Mouse (Mus musculus): ENCODE results near the gene Dck. TPM values are rescaled to one million over a fixed set of nuclear protein-coding genes. Genes with fewer than 3 reads are reported as not detected.
A peak's percentile ranks its signal among the peaks of the same experiment; 100 is the strongest.
"Not testable (repeated sequence)": the region's sequence is repeated elsewhere in the genome, so short reads cannot be mapped to it uniquely, and the experiment has no call there.

The Dck gene
- polyA plus RNA-seq, 1 experiment from 2014 or later = 43.6 TPM

DNA sequence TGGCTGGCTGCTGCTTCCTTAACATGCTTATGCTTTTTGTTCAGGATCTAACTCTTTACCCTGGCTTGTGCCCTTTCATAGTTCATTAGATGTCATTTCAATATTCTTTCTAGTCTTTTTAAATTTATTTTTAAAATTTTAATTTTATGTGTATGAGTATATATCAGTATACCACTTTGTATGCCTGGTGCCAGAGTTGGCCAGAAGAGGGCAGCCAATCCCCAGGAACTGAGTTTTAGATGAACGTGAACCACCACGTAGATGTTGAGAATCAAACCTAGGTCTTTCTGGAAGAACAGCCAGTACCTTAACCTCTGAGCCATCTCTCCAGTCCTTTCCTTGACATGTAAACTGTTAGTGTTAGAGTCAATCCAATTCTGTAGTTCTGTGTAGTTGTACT, 30.0 kb upstream of the Dck start:
- no peak for ATAC-seq
- no peak overlapping the region for H3K4me2 ChIP-seq (ENCODE audit: low read length)
- H3K9me3 ChIP-seq (replicated peaks; ENCODE audit: control insufficient read depth, low read length, poor library complexity, severe bottlenecking) = no peaks in the 10 kb centered on the region
- H3K4me3 ChIP-seq (ENCODE audit: low read depth, low read length) = no peak overlapping the region
- H3K9ac ChIP-seq (ENCODE audit: low read depth, low read length) = no peak overlapping the region
- H3K4me1 ChIP-seq (ENCODE audit: control insufficient read depth, insufficient read depth, low read length) = no peaks in the 10 kb centered on the region
- no peaks in the 10 kb centered on the region for H3K27me3 ChIP-seq (ENCODE audit: control insufficient read depth, insufficient read depth, low read depth, low read length)
- no peak overlapping the region for H3K27ac ChIP-seq (ENCODE audit: low read length)
- H3K36me3 ChIP-seq (ENCODE audit: control insufficient read depth, insufficient read depth, low read length) = no peaks in the 10 kb centered on the region
- WGBS = 91% methylated on average over 2 of the region's 2 CpGs

DNA sequence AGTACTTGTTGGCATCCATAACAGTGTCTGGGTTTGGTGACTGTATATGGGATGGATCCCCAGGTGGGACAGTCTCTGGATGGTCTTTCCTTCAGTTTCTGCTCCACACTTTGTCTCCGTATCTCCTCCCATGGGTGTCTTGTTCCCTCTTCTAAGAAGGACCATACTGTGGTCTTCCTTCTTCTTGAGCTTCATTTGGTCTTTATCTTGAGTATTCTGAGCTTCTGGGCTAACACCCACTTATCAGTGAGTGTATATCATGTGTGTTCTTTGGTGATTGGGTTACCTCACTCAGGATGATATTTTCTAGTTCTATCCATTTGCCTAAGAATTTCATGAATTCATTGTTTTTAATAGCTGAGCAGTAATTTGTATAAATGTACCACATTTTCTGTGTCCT, 23.7 kb upstream of the Dck start:
- not testable (repeated sequence) for H3K36me3 ChIP-seq (ENCODE audit: control insufficient read depth, insufficient read depth, low read length); ATAC-seq; H3K4me3 ChIP-seq (ENCODE audit: low read depth, low read length); H3K4me1 ChIP-seq (ENCODE audit: control insufficient read depth, insufficient read depth, low read length); H3K4me2 ChIP-seq (ENCODE audit: low read length); H3K27me3 ChIP-seq (ENCODE audit: control insufficient read depth, insufficient read depth, low read depth, low read length); H3K9me3 ChIP-seq (replicated peaks; ENCODE audit: control insufficient read depth, low read length, poor library complexity, severe bottlenecking); H3K9ac ChIP-seq (ENCODE audit: low read depth, low read length); H3K27ac ChIP-seq (ENCODE audit: low read length)
- WGBS = 96% methylated on average over 1 of the region's 1 CpGs

DNA sequence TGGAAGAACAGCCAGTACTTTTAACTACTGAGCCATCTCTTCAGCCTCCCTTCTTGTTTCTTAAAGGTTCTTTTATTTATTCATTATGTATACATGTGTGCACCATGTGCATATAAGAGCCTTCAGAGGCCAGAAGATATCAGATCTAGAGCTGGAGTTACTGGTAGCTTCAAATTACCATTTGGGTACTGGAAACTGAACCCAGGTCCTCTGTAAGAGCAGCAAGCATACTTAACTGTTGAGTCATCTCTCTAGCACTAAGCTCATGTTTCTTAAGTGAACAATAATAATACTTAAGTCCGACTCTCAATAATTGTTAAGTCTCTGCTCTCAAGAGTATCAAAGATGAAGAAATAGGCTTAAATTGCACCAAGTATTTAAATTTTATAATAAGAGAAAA, 17.0 kb upstream of the Dck start:
- no peak overlapping the region for H3K9ac ChIP-seq (ENCODE audit: low read depth, low read length)
- peaks cover 4% of the 10 kb centered on the region; the same call in 1 of the 2 replicates for H3K36me3 ChIP-seq (ENCODE audit: control insufficient read depth, insufficient read depth, low read length)
- no peaks in the 10 kb centered on the region for H3K9me3 ChIP-seq (replicated peaks; ENCODE audit: control insufficient read depth, low read length, poor library complexity, severe bottlenecking)
- H3K4me2 ChIP-seq (ENCODE audit: low read length) = no peak overlapping the region
- H3K4me3 ChIP-seq (ENCODE audit: low read depth, low read length) = no peak overlapping the region
- no peaks in the 10 kb centered on the region for H3K27me3 ChIP-seq (ENCODE audit: control insufficient read depth, insufficient read depth, low read depth, low read length)
- H3K27ac ChIP-seq (ENCODE audit: low read length) = no peak overlapping the region
- no peak for ATAC-seq
- WGBS = 88% methylated on average over 1 of the region's 1 CpGs
- no peaks in the 10 kb centered on the region for H3K4me1 ChIP-seq (ENCODE audit: control insufficient read depth, insufficient read depth, low read length)

DNA sequence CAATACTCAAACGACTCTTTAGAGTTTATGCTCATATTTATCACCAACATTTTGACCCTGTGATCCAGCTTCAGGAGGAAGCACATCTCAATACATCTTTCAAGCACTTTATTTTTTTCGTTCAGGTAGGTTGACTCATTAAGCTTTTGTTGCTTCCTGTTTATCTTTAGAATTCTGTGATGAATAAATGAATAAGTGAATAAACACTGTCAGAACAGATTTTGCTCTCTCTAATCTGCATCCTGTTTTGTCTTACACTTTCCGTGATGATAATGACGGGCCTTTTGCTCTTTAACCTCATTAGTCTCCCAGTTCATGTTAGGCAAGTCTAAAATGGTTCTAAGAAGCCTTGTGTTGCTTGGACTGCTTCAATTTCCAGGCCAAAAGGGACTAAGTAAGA, 11.6 kb upstream of the Dck start:
- Histone ChIP-seq H3K36me3 (ENCODE audit: control insufficient read depth, insufficient read depth, low read length) (peaks cover 12% of the 10 kb centered on the region; the same call in 1 of the 2 replicates), H3K27me3 (ENCODE audit: control insufficient read depth, insufficient read depth, low read depth, low read length) (no peaks in the 10 kb centered on the region), H3K4me2 (ENCODE audit: low read length) (no peak overlapping the region), H3K27ac (ENCODE audit: low read length) (no peak overlapping the region), H3K9me3 (replicated peaks; ENCODE audit: control insufficient read depth, low read length, poor library complexity, severe bottlenecking) (no peaks in the 10 kb centered on the region), H3K4me1 (ENCODE audit: control insufficient read depth, insufficient read depth, low read length) (no peaks in the 10 kb centered on the region), H3K9ac (ENCODE audit: low read depth, low read length) (no peak overlapping the region), H3K4me3 (ENCODE audit: low read depth, low read length) (no peak overlapping the region)
- no peak for ATAC-seq
- 94% methylated on average over 4 of the region's 4 CpGs for WGBS

DNA sequence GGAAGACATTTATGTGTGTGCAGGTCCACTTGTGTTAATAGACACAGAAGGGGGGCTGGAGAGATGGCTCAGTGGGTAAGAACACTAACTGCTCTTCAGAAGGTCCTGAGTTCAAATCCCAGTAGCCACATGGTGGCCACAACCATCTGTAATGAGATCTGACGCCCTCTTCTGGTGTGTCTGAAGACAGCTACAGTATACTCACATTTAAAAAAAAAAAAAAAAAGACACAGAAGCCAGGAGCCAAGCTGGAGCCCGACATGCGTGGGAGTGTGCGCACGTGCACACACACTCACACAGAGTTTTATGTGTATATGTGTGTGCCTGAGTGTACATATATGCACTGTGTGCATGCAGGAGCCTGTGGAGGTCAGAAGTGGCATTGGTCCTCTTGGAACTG, 2.2 kb upstream of the Dck start:
- H3K4me3 ChIP-seq (ENCODE audit: low read depth, low read length) = no peak overlapping the region
- no peak overlapping the region for H3K27ac ChIP-seq (ENCODE audit: low read length)
- no peaks in the 10 kb centered on the region for H3K27me3 ChIP-seq (ENCODE audit: control insufficient read depth, insufficient read depth, low read depth, low read length)
- H3K4me2 ChIP-seq (ENCODE audit: low read length) = no peak overlapping the region
- WGBS = 85% methylated on average over 5 of the region's 5 CpGs
- no peaks in the 10 kb centered on the region for H3K36me3 ChIP-seq (ENCODE audit: control insufficient read depth, insufficient read depth, low read length)
- H3K9me3 ChIP-seq (replicated peaks; ENCODE audit: control insufficient read depth, low read length, poor library complexity, severe bottlenecking) = no peaks in the 10 kb centered on the region
- no peak overlapping the region for H3K9ac ChIP-seq (ENCODE audit: low read depth, low read length)
- no peak for ATAC-seq
- peaks cover 22% of the 10 kb centered on the region for H3K4me1 ChIP-seq (ENCODE audit: control insufficient read depth, insufficient read depth, low read length)

DNA sequence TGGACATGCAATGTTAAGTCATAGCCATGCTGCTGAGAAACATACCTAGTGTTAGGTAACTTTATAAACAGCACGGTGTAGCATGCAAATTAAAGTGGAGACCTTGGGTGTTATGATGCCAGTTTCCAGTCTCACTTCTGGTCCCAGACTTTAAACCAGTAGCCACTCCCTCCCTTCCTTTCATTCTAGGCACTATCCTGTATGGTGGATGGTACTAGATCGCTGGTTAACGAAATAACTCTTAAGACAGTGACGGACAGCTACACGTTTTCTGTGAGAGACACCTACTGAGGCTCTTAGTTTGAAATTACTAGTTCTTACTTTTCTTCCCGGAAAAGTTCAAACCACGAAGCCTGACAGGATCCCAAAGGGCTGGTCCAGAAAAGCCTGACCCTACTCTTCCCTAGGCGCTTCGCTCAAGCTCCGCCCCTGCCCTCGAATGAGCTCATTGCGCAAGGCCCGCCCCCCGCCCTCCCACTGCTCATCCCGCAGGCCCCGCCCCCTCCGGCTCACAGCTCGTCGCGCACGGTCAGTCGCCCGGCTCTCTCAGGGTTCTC, 288 bp upstream of the Dck start:
- peak overlapping the region; percentile 80 for H3K9ac ChIP-seq (ENCODE audit: low read depth, low read length)
- 1% methylated on average over 22 of the region's 23 CpGs for WGBS
- H3K4me1 ChIP-seq (ENCODE audit: control insufficient read depth, insufficient read depth, low read length) = peaks cover 22% of the 10 kb centered on the region
- no peaks in the 10 kb centered on the region for H3K36me3 ChIP-seq (ENCODE audit: control insufficient read depth, insufficient read depth, low read length)
- H3K27ac ChIP-seq (ENCODE audit: low read length) = peak overlapping the region; percentile 86
- H3K27me3 ChIP-seq (ENCODE audit: control insufficient read depth, insufficient read depth, low read depth, low read length) = no peaks in the 10 kb centered on the region
- peak; percentile 79 for ATAC-seq
- H3K4me2 ChIP-seq (ENCODE audit: low read length) = peak overlapping the region; percentile 67
- peak overlapping the region; percentile 67 for H3K4me3 ChIP-seq (ENCODE audit: low read depth, low read length)
- no peaks in the 10 kb centered on the region for H3K9me3 ChIP-seq (replicated peaks; ENCODE audit: control insufficient read depth, low read length, poor library complexity, severe bottlenecking)

DNA sequence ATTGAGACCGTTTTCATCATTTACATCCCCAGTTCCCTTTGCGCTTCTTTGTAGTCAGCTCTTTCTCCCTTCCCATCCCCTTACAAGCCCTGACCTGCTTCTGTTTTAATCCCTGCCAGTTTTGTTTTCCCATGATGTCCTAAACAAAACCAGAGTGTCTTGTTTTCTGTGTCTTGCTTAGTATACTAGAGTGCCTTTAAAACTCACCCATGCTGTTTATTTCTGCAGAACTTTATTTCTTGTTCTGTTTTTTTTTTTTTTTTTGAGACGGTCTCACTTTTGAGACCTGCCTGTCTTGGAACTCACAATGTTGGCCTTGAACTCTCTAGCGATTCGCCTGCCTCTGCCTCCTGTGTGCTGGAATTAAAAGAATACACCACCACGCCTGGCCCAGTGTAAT, 791 bp downstream of the Dck start:
- WGBS = 8% methylated on average over 6 of the region's 6 CpGs
- H3K27me3 ChIP-seq (ENCODE audit: control insufficient read depth, insufficient read depth, low read depth, low read length) = no peaks in the 10 kb centered on the region
- peak overlapping the region; percentile 67 for H3K4me3 ChIP-seq (ENCODE audit: low read depth, low read length)
- peak overlapping the region; percentile 86 for H3K27ac ChIP-seq (ENCODE audit: low read length)
- H3K4me2 ChIP-seq (ENCODE audit: low read length) = peak overlapping the region; percentile 67
- H3K9ac ChIP-seq (ENCODE audit: low read depth, low read length) = peak overlapping the region; percentile 80
- peak; percentile 1; the same call in 1 of the 2 replicates for ATAC-seq
- H3K9me3 ChIP-seq (replicated peaks; ENCODE audit: control insufficient read depth, low read length, poor library complexity, severe bottlenecking) = no peaks in the 10 kb centered on the region
- peaks cover 22% of the 10 kb centered on the region for H3K4me1 ChIP-seq (ENCODE audit: control insufficient read depth, insufficient read depth, low read length)
- H3K36me3 ChIP-seq (ENCODE audit: control insufficient read depth, insufficient read depth, low read length) = no peaks in the 10 kb centered on the region

DNA sequence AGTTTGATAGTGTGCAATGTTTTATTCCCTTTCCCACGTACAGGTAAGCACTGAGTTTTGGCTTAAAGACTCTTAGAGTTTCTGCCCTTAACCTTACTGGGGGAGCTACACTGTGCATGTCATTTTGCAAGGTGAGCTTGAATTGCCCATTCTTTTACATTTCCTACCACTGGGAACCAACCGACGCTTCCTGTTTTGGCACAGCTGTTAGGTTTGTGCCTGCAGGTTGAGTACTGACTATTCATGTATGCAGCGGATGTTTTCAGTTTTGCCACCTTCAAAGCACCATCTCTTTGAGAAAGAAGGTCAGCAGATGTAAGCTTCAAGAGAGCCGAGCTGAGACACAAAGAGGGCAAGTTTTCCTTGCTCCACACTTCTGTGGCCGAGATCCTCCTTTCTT, 1.3 kb downstream of the Dck start:
- no peaks in the 10 kb centered on the region for H3K9me3 ChIP-seq (replicated peaks; ENCODE audit: control insufficient read depth, low read length, poor library complexity, severe bottlenecking)
- H3K4me2 ChIP-seq (ENCODE audit: low read length) = peak overlapping the region; percentile 67
- H3K9ac ChIP-seq (ENCODE audit: low read depth, low read length) = peak overlapping the region; percentile 28; the same call in 1 of the 2 replicates
- 48% methylated on average over 6 of the region's 6 CpGs for WGBS
- H3K27ac ChIP-seq (ENCODE audit: low read length) = no peak overlapping the region
- ATAC-seq = no peak
- H3K4me1 ChIP-seq (ENCODE audit: control insufficient read depth, insufficient read depth, low read length) = peaks cover 22% of the 10 kb centered on the region
- peak overlapping the region; percentile 67 for H3K4me3 ChIP-seq (ENCODE audit: low read depth, low read length)
- H3K36me3 ChIP-seq (ENCODE audit: control insufficient read depth, insufficient read depth, low read length) = no peaks in the 10 kb centered on the region
- H3K27me3 ChIP-seq (ENCODE audit: control insufficient read depth, insufficient read depth, low read depth, low read length) = no peaks in the 10 kb centered on the region

DNA sequence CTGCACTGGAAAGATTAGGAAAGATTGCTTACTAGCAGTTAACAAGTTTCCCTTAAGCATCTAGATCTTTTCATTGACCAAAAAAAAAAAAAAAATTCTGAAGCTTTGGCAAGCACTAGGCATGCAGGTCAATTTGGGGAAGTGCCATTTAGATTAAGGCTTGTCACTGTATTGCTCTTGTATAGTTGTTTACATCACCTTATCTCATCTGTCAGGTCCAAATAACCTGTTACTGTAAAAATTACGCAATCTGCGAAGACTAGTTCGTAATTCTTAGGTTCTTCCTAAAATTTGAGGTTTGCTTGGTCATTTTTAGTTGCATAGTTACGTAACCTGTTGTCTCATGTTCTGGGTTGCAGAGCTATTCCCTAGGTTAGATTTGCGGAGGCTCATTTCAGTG, 2.1 kb downstream of the Dck start:
- no peak overlapping the region; the same call in 1 of the 2 replicates for H3K4me2 ChIP-seq (ENCODE audit: low read length)
- ATAC-seq = no peak
- 96% methylated on average over 5 of the region's 5 CpGs for WGBS
- H3K36me3 ChIP-seq (ENCODE audit: control insufficient read depth, insufficient read depth, low read length) = peaks cover under 1% of the 10 kb centered on the region; the same call in 1 of the 2 replicates
- H3K9me3 ChIP-seq (replicated peaks; ENCODE audit: control insufficient read depth, low read length, poor library complexity, severe bottlenecking) = no peaks in the 10 kb centered on the region
- no peak overlapping the region for H3K27ac ChIP-seq (ENCODE audit: low read length)
- no peak overlapping the region for H3K9ac ChIP-seq (ENCODE audit: low read depth, low read length)
- peaks cover 22% of the 10 kb centered on the region for H3K4me1 ChIP-seq (ENCODE audit: control insufficient read depth, insufficient read depth, low read length)
- H3K4me3 ChIP-seq (ENCODE audit: low read depth, low read length) = no peak overlapping the region
- no peaks in the 10 kb centered on the region for H3K27me3 ChIP-seq (ENCODE audit: control insufficient read depth, insufficient read depth, low read depth, low read length)
